Mouse (Mus musculus) adrenal gland, postnatal 36 days (tissue): ENCODE measurements around the gene Rasgef1c. TPM values are rescaled to one million over a fixed set of nuclear protein-coding genes. Genes with fewer than 3 reads are reported as not detected.

ENCODE experiments used
- DNase-seq, 2 experiments: peaks; one replicate each; pipeline ENCODE4 v3.0.0; 2021; ENCODE audit warnings: mixed read lengths in 1 of 2
- total RNA-seq, 2 experiments: library from RNA; stranded (reverse); gene quantifications; 2 replicates each; pipeline ENCODE4 v1.2.3; 2021

Rasgef1c gene
- total RNA-seq, 2 experiments from 2014 or later, result 0.70 to 0.72 TPM

GRCm38 (mm10) chr11:49974675-49975074 lies 73.0 kb downstream of the Rasgef1c start:
- no peak for DNase-seq

GRCm38 (mm10) chr11:49977963-49978568 lies 76.4 kb downstream of the Rasgef1c start:
- DNase-seq, result no peak

GRCm38 (mm10) chr11:49978935-49979334 lies 77.3 kb downstream of the Rasgef1c start:
- DNase-seq, result no peak

DNA sequence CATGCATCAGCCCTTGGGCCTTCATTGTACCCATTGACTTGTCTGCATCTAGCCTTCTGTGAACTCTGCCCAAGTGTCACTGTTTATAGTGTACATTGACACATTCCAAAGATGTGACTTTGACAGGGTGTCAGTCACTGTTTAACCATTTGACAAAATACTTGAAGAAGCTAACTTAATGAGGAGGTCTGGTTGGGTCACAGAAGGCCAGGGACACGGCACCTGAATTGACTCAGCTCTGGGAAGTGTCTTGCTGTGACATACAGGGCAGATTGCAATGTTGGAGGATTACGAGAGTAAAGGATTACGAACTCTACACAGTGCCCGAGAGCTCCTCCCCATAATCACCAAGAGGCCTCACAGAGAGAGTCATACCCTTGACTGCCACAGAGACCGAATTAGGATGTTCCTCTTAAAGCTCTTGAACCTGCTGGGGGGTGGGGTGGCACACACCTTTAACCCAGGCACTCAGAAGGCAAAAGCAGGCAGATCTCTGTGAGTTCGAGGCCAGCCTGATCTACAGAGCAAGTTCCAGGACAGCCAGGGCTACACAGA lies 79.1 kb downstream of the Rasgef1c start:
- no peak for DNase-seq

GRCm38 (mm10) chr11:49981321-49981963 lies 79.8 kb downstream of the Rasgef1c start:
- peak; percentile 7 to 11 for DNase-seq

DNA sequence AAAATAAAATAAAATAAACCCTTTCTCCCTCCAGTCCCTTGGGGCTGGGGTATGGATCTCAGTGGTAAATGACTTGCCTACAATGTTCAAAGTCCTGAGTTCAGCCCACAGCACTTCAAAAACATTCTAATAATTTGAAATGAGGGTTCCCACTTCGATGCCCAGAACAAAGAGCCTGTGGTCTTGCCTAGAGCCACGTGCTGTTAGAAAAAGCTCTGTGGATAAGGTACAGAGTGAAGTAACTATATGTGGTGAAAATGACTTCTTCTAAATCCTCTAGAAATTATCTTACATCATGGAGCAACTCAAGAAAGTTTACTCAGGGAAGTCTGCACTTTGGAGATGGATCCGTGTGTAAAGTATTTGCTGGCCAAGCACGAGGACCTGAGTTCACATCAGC lies 80.5 kb downstream of the Rasgef1c start:
- no peak for DNase-seq

DNA sequence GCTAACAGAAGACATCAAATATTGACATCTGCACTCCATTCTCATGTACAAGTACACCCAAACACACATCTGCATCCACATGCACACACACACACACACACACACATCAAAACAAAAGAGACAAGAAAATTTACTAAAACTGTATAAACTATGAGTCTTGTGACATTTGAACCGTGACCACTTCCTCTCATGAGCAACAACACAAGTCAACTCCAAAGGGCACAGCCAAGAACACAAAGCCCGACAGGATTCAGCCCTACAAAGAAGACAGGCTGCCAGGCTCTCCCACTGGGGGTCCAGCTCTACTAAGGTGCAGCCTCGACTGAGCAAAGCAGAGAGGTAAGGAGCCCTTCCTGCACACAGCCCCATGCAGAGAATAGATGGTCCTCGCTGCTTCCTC lies 81.2 kb downstream of the Rasgef1c start:
- DNase-seq, result no peak

DNA sequence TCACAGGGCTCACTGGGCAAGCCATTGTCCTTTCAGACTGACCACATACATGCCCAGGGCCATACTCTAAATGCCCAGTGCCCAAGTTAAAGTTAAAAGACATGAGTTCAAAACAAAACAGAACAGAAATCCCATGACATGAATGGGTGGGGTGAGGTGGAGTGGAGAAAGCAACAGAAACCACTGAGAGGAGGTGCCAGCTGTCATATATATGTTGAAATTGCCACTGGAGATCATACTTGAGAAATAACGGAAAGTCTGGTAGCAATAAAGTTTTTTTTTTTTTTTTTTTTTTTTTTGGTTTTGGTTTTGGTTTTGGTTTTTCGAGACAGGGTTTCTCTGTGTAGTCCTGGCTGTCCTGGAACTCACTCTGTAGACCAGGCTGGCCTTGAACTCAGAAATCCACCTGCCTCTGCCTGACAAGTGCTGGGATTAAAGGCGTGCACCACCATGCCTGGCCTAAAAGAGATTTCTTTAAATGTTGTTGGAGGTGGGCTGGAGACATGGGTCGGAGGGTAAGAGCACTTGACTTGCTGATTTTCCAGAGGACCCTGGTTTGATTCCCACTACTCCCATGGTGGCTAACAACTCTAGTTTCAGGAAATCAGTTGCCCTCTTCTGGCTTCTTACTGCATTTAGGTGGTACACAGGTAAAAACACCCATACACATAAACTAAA lies 82.4 kb downstream of the Rasgef1c start:
- DNase-seq, result no peak

DNA sequence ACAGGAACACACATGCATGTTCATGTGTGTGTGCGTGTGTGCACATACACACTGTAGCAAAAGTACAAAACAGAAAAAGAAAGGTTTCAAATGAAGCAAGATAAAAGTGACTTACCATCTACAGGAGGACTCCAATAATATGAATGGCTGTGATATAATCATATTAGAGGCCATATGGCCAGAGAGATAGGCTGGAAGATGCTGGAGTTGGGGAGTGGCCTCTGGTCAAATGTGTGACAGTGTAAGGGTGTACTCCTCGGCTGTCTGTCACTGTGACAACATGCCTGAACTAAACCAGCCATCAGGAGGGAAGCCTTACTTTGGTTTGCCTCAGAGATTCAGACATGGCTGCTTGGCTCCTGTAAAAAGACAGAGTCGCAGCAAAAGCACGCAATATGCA lies 83.4 kb downstream of the Rasgef1c start:
- no peak for DNase-seq

DNA sequence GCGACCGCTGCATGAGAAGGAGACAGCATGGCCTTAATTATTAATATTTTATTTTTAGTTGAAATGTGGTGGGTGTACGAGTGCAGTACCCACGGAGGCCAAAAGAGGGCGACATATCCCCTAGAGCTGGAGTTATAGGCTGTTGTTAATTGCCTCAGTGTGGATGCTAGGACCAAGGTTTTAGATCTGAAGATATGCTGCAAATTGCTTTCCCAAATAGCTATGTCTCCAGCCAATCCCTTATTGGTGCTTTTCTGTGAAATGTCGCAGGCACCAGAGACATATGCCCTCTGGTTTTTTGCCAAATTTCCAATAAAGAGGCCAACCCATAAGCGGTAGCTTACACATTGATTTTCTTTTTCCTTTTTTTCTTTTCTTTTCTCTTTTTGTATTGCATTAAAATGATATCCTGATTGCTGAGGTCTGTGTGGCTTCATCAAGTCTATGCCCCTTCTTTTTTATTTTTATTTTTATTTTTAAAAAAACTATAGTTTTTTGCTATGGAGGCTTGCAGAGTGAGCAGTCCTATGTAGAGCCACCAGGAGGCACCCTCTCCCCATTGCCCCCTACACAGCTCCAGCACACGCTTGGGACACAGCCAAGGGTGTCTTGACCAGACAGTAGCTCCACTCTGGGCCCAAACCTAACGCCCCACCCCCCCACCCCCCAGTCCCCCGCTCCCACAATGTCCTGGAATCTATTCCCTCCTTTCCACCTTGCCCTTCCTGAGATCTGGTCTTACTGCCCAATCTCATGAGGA lies 84.8 kb downstream of the Rasgef1c start:
- peak; percentile 63 to 79 for DNase-seq

DNA sequence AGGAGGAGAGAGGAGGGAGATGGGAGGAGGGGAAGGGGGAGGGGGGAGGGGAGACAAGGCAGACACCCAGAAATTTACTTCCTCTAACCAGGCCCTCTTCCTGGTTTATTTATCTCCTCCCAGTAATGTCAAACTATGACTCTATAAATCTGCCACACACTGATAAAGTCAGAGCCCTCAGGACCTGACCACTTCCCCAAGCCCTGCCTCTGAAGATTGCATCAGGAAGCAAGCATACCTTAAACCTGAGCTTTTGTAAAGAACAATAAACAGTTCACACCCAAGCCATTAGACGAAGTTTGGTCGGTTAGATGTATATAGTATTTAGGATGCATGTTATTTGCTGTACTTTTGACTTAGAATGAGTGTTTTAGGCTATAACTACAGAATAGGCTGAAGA lies 92.9 kb downstream of the Rasgef1c start:
- DNase-seq, result no peak

- DNase-seq, result no peak
Measured at GRCm38 (mm10) chr11:49996398-49996797, 94.8 kb downstream of the Rasgef1c start.

DNA sequence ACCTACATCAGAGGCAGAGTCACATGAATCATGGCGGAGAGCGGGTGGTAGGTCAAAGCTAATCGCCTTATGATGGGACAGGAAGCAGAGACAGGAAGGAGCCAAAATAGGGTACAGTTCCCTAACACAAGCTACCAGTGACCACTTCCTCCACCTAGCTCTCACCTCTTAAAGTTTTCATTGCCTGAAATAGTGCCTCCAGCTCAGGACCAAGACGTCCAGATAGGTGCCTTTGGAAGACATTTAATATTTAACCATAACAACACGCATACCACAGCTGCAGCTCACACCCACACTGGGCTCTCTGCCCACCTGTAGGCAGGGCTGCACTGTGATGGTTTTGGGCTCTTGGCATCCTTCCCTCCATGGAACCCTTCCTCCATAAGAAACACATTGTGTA lies 95.7 kb downstream of the Rasgef1c start:
- DNase-seq, result no peak

GRCm38 (mm10) chr11:50002853-50003252 lies 101.2 kb downstream of the Rasgef1c start:
- no peak for DNase-seq

GRCm38 (mm10) chr11:50007776-50008175 lies 106.1 kb downstream of the Rasgef1c start:
- no peak for DNase-seq

- no peak for DNase-seq
Measured at GRCm38 (mm10) chr11:50008231-50008630, 106.6 kb downstream of the Rasgef1c start.

DNA sequence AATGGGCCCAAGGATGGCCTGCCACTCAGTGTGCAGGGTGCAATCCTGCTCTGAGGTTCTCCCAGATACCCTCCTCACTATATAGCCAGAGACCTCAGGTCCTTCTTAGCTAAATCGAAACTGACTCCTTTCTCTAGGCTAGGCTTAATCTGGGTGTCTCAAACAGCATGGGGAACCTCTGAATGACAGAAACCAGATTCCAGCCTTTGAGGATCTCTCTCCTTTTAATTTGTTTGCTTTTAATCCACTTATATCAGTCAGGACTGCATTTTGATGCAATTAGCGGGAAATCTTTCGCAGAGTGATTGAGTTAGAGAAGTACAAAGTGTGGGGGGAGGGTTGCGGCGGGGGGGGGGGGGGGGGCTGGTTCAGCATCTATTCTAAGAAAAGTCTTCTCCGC lies 111.4 kb downstream of the Rasgef1c start:
- no peak for DNase-seq

DNA sequence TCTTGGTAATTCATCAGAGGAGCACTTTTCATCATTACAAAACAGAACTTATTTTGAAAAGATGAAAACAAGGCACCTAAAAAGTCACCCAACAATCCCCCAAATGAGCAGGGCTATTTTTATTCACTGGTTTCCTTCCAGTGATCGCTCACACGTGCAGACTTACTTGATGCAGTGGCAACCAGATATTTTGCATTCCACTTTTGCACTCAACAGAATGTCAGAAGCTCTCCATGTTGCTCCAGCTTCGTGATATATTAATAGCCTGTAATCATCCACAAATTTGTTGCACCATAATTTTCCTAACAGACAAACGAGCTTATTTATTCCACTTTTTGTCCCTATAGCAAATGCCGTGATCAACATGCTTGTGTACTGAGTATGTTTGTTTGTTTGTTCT lies 114.9 kb downstream of the Rasgef1c start:
- DNase-seq, result no peak

DNA sequence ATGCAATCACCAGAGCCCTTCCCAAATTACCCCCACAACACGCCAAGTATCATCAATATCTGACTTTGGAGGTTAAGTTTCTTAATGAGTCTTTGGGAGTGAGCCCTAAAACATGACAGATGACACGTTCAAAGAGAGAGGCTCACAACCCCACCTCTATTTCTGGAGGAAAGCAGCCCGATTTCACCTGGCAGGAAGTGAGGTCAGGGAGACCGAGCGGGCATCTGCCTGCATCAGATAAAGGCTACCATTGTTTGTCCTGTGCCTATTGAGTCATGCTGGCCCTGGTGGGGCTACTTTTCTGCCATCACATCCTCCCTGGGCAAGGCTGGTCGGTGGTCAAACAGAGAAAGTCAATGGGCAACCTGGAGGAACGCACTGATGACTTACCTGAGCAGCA lies 115.9 kb downstream of the Rasgef1c start:
- DNase-seq, result no peak

DNA sequence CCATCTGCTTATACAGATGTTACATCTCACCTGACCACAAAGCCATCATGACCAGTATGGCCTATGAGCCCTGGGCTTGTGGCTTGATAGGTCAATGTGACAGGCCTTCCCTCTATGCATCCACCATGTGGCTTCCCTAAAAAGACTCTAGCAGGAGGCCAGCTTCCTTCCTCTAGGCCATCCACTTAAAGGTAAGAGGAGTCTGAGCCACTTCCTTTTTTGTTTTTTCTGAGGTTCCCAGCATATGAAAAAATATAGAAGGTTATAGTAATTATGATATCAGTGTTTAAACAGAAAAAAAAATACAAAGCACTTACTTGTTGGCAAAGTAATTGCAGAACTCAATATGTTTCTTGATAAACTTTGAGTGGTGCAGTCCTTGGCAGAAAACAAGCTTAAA lies 117.2 kb downstream of the Rasgef1c start:
- no peak for DNase-seq

DNA sequence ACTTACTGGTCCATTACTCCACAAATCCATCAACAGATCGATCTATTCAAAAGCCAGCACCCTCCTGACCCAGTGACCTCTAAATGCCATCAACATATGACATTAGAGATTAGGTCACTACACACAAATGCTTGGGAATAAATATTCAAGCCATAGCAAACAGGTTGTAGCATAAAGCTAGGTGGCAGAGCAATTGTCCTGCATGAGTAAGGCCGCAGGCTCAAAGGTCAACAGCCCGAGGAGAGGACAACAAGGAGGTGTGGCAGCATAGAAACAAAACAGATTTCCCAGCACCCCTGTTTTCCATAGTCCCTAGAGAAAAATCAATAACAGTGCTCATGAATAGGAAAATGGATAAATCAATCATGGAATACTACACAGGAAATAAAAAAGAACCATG lies 120.5 kb downstream of the Rasgef1c start:
- DNase-seq, result no peak

DNA sequence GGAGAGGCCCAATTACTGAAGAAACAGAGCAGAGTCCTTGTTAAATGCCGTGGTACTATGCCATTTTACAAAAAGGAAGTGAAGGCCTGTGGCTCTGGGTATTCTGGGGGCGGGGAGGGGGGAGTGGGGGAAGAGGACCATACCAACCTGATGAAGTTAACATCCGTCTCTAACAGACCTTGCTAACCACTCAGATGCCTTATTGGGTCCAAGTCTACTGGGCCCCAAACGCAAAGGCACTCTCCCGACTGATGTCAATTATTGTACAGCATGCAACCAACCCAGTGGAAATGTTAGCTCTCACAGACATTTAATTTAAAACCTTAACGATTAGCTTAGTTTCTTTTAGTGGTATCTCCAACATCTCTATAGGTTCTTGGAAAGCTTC lies 122.8 kb downstream of the Rasgef1c start:
- no peak for DNase-seq
